Mouse (Mus musculus) stomach, postnatal 0 days (tissue): ENCODE data around the gene Emb.

Experiments used
- CTCF ChIP-seq: IDR thresholded peaks from 2 replicates; pipeline ENCODE4 v1.5.1; 2016; ENCODE audit warnings: antibody characterized with exemption, low read depth, mild to moderate bottlenecking, moderate library complexity
- EP300 ChIP-seq: optimal IDR thresholded peaks from 2 replicates; pipeline ENCODE3; 2016; ENCODE audit warnings: antibody characterized with exemption

DNA sequence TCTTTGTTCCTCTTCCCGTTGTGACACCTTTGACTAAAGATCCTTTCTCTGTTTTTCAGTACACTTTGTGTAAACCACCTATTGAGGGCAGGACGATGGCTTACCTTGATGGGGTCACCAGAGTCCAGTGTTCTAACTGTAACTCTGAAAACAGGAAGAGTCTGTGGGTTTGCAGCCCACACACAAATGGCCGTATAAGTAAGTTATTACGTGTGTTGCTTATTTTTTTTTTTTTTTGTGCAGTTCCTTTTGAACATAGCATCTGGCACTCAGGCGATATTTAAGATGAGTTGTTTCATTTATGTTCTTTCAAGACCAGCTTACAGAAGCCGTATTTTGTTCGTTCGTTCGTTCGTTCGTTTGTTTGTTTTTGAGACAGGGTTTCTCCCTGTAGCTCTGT is 9.3 kb downstream of the Emb start:
- TF ChIP-seq CTCF (no peak), EP300 (no peak)
